Mouse (Mus musculus): ENCODE measurements around the gene Nfatc4.
A peak's percentile ranks its signal among the peaks of the same experiment; 100 is the strongest.

Nfatc4 gene

GRCm38 (mm10) chr14:55822435-55822990 is 431 bp upstream of the Nfatc4 start:
- peak; percentile 35 for DNase-seq (ENCODE audit: low read depth, low spot score)

GRCm38 (mm10) chr14:55824001-55824480 is 1.1 kb downstream of the Nfatc4 start:
- no peak for DNase-seq (ENCODE audit: low read depth, low spot score)

GRCm38 (mm10) chr14:55824481-55825215 is 1.7 kb downstream of the Nfatc4 start:
- no peak for DNase-seq (ENCODE audit: low read depth, low spot score)

GRCm38 (mm10) chr14:55825216-55826051 is 2.5 kb downstream of the Nfatc4 start:
- no peak for DNase-seq (ENCODE audit: low read depth, low spot score)

- DNase-seq (ENCODE audit: low read depth, low spot score): no peak
Observed at GRCm38 (mm10) chr14:55826142-55826541, 3.2 kb downstream of the Nfatc4 start.

GRCm38 (mm10) chr14:55826551-55827340 is 3.8 kb downstream of the Nfatc4 start:
- DNase-seq (ENCODE audit: low read depth, low spot score): no peak

- no peak for DNase-seq (ENCODE audit: low read depth, low spot score)
Observed at GRCm38 (mm10) chr14:55828716-55829263, 5.8 kb downstream of the Nfatc4 start.

GRCm38 (mm10) chr14:55829854-55830253 is 6.9 kb downstream of the Nfatc4 start:
- DNase-seq (ENCODE audit: low read depth, low spot score): no peak

GRCm38 (mm10) chr14:55830331-55830730 is 7.4 kb downstream of the Nfatc4 start:
- DNase-seq (ENCODE audit: low read depth, low spot score): no peak

GRCm38 (mm10) chr14:55833126-55833525 is 10.2 kb downstream of the Nfatc4 start:
- DNase-seq (ENCODE audit: low read depth, low spot score): no peak

- no peak for DNase-seq (ENCODE audit: low read depth, low spot score)
Observed at GRCm38 (mm10) chr14:55834808-55835533, 12.0 kb downstream of the Nfatc4 start.

- no peak for DNase-seq (ENCODE audit: low read depth, low spot score)
Observed at GRCm38 (mm10) chr14:55838312-55838711, 15.4 kb downstream of the Nfatc4 start.

GRCm38 (mm10) chr14:55838740-55839139 is 15.8 kb downstream of the Nfatc4 start:
- no peak for DNase-seq (ENCODE audit: low read depth, low spot score)

GRCm38 (mm10) chr14:55840853-55841366 is 18.0 kb downstream of the Nfatc4 start:
- DNase-seq (ENCODE audit: low read depth, low spot score): no peak

- DNase-seq (ENCODE audit: low read depth, low spot score): no peak
Observed at GRCm38 (mm10) chr14:55842794-55843193, 19.9 kb downstream of the Nfatc4 start.

GRCm38 (mm10) chr14:55845506-55846294 is 22.8 kb downstream of the Nfatc4 start:
- DNase-seq (ENCODE audit: low read depth, low spot score): no peak

- no peak for DNase-seq (ENCODE audit: low read depth, low spot score)
Observed at GRCm38 (mm10) chr14:55850885-55851284, 27.9 kb downstream of the Nfatc4 start.

- DNase-seq (ENCODE audit: low read depth, low spot score): no peak
Observed at GRCm38 (mm10) chr14:55852646-55853551, 30.0 kb downstream of the Nfatc4 start.

All from telencephalon, adult 2 months (tissue).